Mouse (Mus musculus): ENCODE measurements around the gene 1600014C10Rik. TPM values are rescaled to one million over a fixed set of nuclear protein-coding genes. Genes with fewer than 3 reads are reported as not detected.

Gene 1600014C10Rik
- total RNA-seq, 2 experiments from 2014 or later, result 8.8 to 10.6 TPM

- ATAC-seq (replicated peaks; ENCODE audit: low FRiP score, poor library complexity, severe bottlenecking), result no peak
Measured at GRCm38 (mm10) chr7:38209478-38210152, 26.6 kb downstream of the 1600014C10Rik start.

- ATAC-seq (replicated peaks; ENCODE audit: low FRiP score, poor library complexity, severe bottlenecking), result no peak
Measured at GRCm38 (mm10) chr7:38212651-38213062, 29.6 kb downstream of the 1600014C10Rik start.

GRCm38 (mm10) chr7:38214473-38215214, 31.6 kb downstream of the 1600014C10Rik start:
- ATAC-seq (replicated peaks; ENCODE audit: low FRiP score, poor library complexity, severe bottlenecking), result no peak

- no peak for ATAC-seq (replicated peaks; ENCODE audit: low FRiP score, poor library complexity, severe bottlenecking)
Measured at GRCm38 (mm10) chr7:38215281-38215680, 32.3 kb downstream of the 1600014C10Rik start.

GRCm38 (mm10) chr7:38215697-38216096, 32.7 kb downstream of the 1600014C10Rik start:
- ATAC-seq (replicated peaks; ENCODE audit: low FRiP score, poor library complexity, severe bottlenecking), result no peak

- ATAC-seq (replicated peaks; ENCODE audit: low FRiP score, poor library complexity, severe bottlenecking), result no peak
Measured at GRCm38 (mm10) chr7:38217417-38218171, 34.6 kb downstream of the 1600014C10Rik start.

GRCm38 (mm10) chr7:38218631-38219367, 35.8 kb downstream of the 1600014C10Rik start:
- ATAC-seq (replicated peaks; ENCODE audit: low FRiP score, poor library complexity, severe bottlenecking), result no peak

GRCm38 (mm10) chr7:38219526-38219925, 36.5 kb downstream of the 1600014C10Rik start:
- ATAC-seq (replicated peaks; ENCODE audit: low FRiP score, poor library complexity, severe bottlenecking), result no peak

GRCm38 (mm10) chr7:38220866-38221265, 37.8 kb downstream of the 1600014C10Rik start:
- no peak for ATAC-seq (replicated peaks; ENCODE audit: low FRiP score, poor library complexity, severe bottlenecking)

- no peak for ATAC-seq (replicated peaks; ENCODE audit: low FRiP score, poor library complexity, severe bottlenecking)
Measured at GRCm38 (mm10) chr7:38224577-38225369, 41.8 kb downstream of the 1600014C10Rik start.

GRCm38 (mm10) chr7:38226226-38226625, 43.2 kb downstream of the 1600014C10Rik start:
- no peak for ATAC-seq (replicated peaks; ENCODE audit: low FRiP score, poor library complexity, severe bottlenecking)

GRCm38 (mm10) chr7:38227181-38227899, 44.3 kb downstream of the 1600014C10Rik start:
- peak; percentile 42; the same call in 1 of the 2 replicates for ATAC-seq (replicated peaks; ENCODE audit: low FRiP score, poor library complexity, severe bottlenecking)

- peak; percentile 84 for ATAC-seq (replicated peaks; ENCODE audit: low FRiP score, poor library complexity, severe bottlenecking)
Measured at GRCm38 (mm10) chr7:38227900-38228298, 44.9 kb downstream of the 1600014C10Rik start, which contains the start of gene Plekhf1. Gene Plekhf1 (minus strand): TSS chr7:38228016.

- ATAC-seq (replicated peaks; ENCODE audit: low FRiP score, poor library complexity, severe bottlenecking), result no peak
Measured at GRCm38 (mm10) chr7:38228329-38228728, 45.3 kb downstream of the 1600014C10Rik start.

- ATAC-seq (replicated peaks; ENCODE audit: low FRiP score, poor library complexity, severe bottlenecking), result no peak
Measured at GRCm38 (mm10) chr7:38230285-38230684, 47.3 kb downstream of the 1600014C10Rik start.

GRCm38 (mm10) chr7:38236400-38237105, 53.5 kb downstream of the 1600014C10Rik start:
- ATAC-seq (replicated peaks; ENCODE audit: low FRiP score, poor library complexity, severe bottlenecking), result no peak

GRCm38 (mm10) chr7:38237140-38237539, 54.1 kb downstream of the 1600014C10Rik start:
- no peak for ATAC-seq (replicated peaks; ENCODE audit: low FRiP score, poor library complexity, severe bottlenecking)

- ATAC-seq (replicated peaks; ENCODE audit: low FRiP score, poor library complexity, severe bottlenecking), result no peak
Measured at GRCm38 (mm10) chr7:38242417-38242816, 59.4 kb downstream of the 1600014C10Rik start.

Measured in erythroblast, adult 5-6 weeks (primary cell).